Mouse (Mus musculus): ENCODE results near the gene 9930111J21Rik1.
"Not testable (repeated sequence)": the region's sequence is repeated elsewhere in the genome, so short reads cannot be mapped to it uniquely, and the experiment has no call there.

- not testable (repeated sequence) for TF ChIP-seq CTCF, EP300 (IDR thresholded peaks at IDR 0.05; ENCODE audit: low read depth)
Measured at GRCm38 (mm10) chr11:48933422-48933821, 45.8 kb downstream of the 9930111J21Rik1 start.
